Mouse (Mus musculus) kidney, postnatal 0 days (tissue): Measurements from ENCODE around the gene Nepn. TPM values are rescaled to one million over a fixed set of nuclear protein-coding genes. Genes with fewer than 3 reads are reported as not detected.

ENCODE experiments used
- ATAC-seq: fragments of 200-750 bp; cut with Nextera tagmentation; replicated peaks from 2 replicates; pipeline ENCODE4 v1.8.0; 2017; ENCODE audit warnings: low read depth, moderate number of reproducible peaks, moderate TSS enrichment, moderate library complexity; ENCODE audit not compliant: low FRiP score
- DNase-seq: peaks from one replicate; pipeline ENCODE4 v3.0.0-alpha.2; 2016; ENCODE audit warnings: low spot score
- H3K27ac ChIP-seq: fragments of 300-500 bp; sonication (generic); 2 replicates; pipeline ENCODE4 v1.5.1; 2014; ENCODE audit warnings: mild to moderate bottlenecking
- H3K27me3 ChIP-seq: fragments of 300-500 bp; sonication (generic); 2 replicates; pipeline ENCODE4 v1.6.1; 2014; ENCODE audit warnings: low read length, mixed read lengths; ENCODE audit not compliant: insufficient read depth
- H3K36me3 ChIP-seq: fragments of 300-500 bp; sonication (generic); 2 replicates; pipeline ENCODE4 v1.6.1; 2014; ENCODE audit warnings: low read length, mixed read lengths; ENCODE audit not compliant: insufficient read depth
- H3K4me1 ChIP-seq: fragments of 300-500 bp; sonication (generic); replicated peaks from 2 replicates; pipeline ENCODE4 v1.6.1; 2014; ENCODE audit warnings: antibody characterized with exemption, low read length, mixed read lengths; ENCODE audit not compliant: insufficient read depth
- H3K4me2 ChIP-seq: fragments of 300-500 bp; sonication (generic); 2 replicates; pipeline ENCODE4 v1.6.1; 2014; ENCODE audit warnings: mild to moderate bottlenecking, low read length, moderate library complexity, mixed read lengths
- H3K4me3 ChIP-seq: fragments of 300-500 bp; sonication (generic); replicated peaks from 2 replicates; pipeline ENCODE4 v1.5.1; 2014; ENCODE audit warnings: low read depth, low read length
- H3K9ac ChIP-seq: fragments of 300-500 bp; sonication (generic); 2 replicates; pipeline ENCODE4 v1.6.1; 2014; ENCODE audit warnings: low read depth, low read length
- H3K9me3 ChIP-seq: fragments of 300-500 bp; sonication (generic); replicated peaks from 2 replicates; pipeline ENCODE4 v1.6.1; 2016; ENCODE audit warnings: low read length, inconsistent platforms, mixed read lengths
- CTCF ChIP-seq: IDR thresholded peaks from 2 replicates; pipeline ENCODE4 v1.5.1; 2016; ENCODE audit warnings: antibody characterized with exemption, low read depth, mild to moderate bottlenecking, moderate library complexity
- WGBS: fragments of 180-500 bp; shearing (Covaris S2); extraction: QIAGEN DNeasy Blood & Tissue Kit; methylation state at CpG from one replicate; pipeline ENCODE4 v1.1.7; 2014; 5-methylcytosine and 5-hydroxymethylcytosine counted together
- polyA plus RNA-seq: library from polyadenylated mRNA; unstranded; fragments of >200 nt; fragmentation: Nextera tagmentation; extraction: Ambion mirVana; gene quantifications from 2 replicates; pipeline ENCODE4 v1.2.1, GENCODE M21; 2015

Gene Nepn
- polyA plus RNA-seq, 1 experiment from 2014 or later: 2.4 TPM

GRCm38 (mm10) chr10:52416458-52416857, 27.7 kb downstream of the Nepn start:
- 0 out of 2 replicates have a peak overlapping the region, but pooled peaks have one; percentile 35 for H3K9ac ChIP-seq
- H3K27ac ChIP-seq: no peak overlapping the region
- H3K4me2 ChIP-seq: peak overlapping the region; percentile 49
- ATAC-seq (no peak), DNase-seq (no peak)
- no peaks in the 10 kb centered on the region for H3K36me3 ChIP-seq
- no peaks in the 10 kb centered on the region for H3K9me3 ChIP-seq
- no peak for TF ChIP-seq CTCF
- H3K4me1 ChIP-seq: no peaks in the 10 kb centered on the region
- no peaks in the 10 kb centered on the region for H3K27me3 ChIP-seq
- peak overlapping the region; percentile 92 for H3K4me3 ChIP-seq
- WGBS: 39% methylated on average over 2 of the region's 2 CpGs

- Histone ChIP-seq H3K27ac (peak within 1 kb of the TSS; percentile 93), H3K9me3 (no peaks in the 10 kb centered on the region), H3K9ac (peak within 1 kb of the TSS; percentile 92), H3K4me1 (no peaks in the 10 kb centered on the region), H3K27me3 (no peaks in the 10 kb centered on the region), H3K36me3 (no peaks in the 10 kb centered on the region), H3K4me2 (peak within 1 kb of the TSS; percentile 72), H3K4me3 (peak within 1 kb of the TSS; percentile 92)
- peak; percentile 98 for DNase-seq
- TF ChIP-seq CTCF: peak; percentile 97
- peak; percentile 99 for ATAC-seq
- WGBS: under 1% methylated on average over 67 of the region's 79 CpGs
Observed at GRCm38 (mm10) chr10:52417299-52417997, 28.7 kb downstream of the Nepn start, which contains the start of gene Nus1. Gene Nus1 (plus strand): TSS chr10:52417547.

- H3K9ac ChIP-seq: peak overlapping the region; percentile 92
- peak overlapping the region; percentile 72 for H3K4me2 ChIP-seq
- WGBS: under 1% methylated on average over 39 of the region's 39 CpGs
- ATAC-seq (peak; percentile 46), DNase-seq (peak; percentile 40)
- H3K4me1 ChIP-seq: no peaks in the 10 kb centered on the region; the same call in 1 of the 2 replicates
- H3K27ac ChIP-seq: peak overlapping the region; percentile 93
- no peaks in the 10 kb centered on the region for H3K36me3 ChIP-seq
- H3K4me3 ChIP-seq: peak overlapping the region; percentile 92
- no peak for TF ChIP-seq CTCF
- H3K27me3 ChIP-seq: no peaks in the 10 kb centered on the region
- H3K9me3 ChIP-seq: no peaks in the 10 kb centered on the region
Observed at GRCm38 (mm10) chr10:52417998-52418860, 29.5 kb downstream of the Nepn start.

- Histone ChIP-seq H3K4me2 (peak overlapping the region; percentile 72), H3K27ac (peak overlapping the region; percentile 93; the same call in 1 of the 2 replicates), H3K9ac (peak overlapping the region; percentile 92), H3K4me1 (no peaks in the 10 kb centered on the region; the same call in 1 of the 2 replicates), H3K27me3 (no peaks in the 10 kb centered on the region), H3K36me3 (no peaks in the 10 kb centered on the region), H3K4me3 (peak overlapping the region; percentile 92), H3K9me3 (no peaks in the 10 kb centered on the region)
- 34% methylated on average over 5 of the region's 5 CpGs for WGBS
- ATAC-seq: no peak
- no peak for TF ChIP-seq CTCF
- DNase-seq: no peak
Observed at GRCm38 (mm10) chr10:52418931-52419330, 30.2 kb downstream of the Nepn start.

- Histone ChIP-seq H3K4me2 (peak overlapping the region; percentile 72), H3K9ac (peak overlapping the region; percentile 92), H3K27ac (no peak overlapping the region), H3K4me3 (peak overlapping the region; percentile 92), H3K9me3 (no peaks in the 10 kb centered on the region), H3K4me1 (no peaks in the 10 kb centered on the region; the same call in 1 of the 2 replicates), H3K36me3 (no peaks in the 10 kb centered on the region), H3K27me3 (no peaks in the 10 kb centered on the region)
- TF ChIP-seq CTCF: no peak
- DNase-seq (peak; percentile 11), ATAC-seq (no peak)
- 61% methylated on average over 4 of the region's 4 CpGs for WGBS
Observed at GRCm38 (mm10) chr10:52419402-52419801, 30.6 kb downstream of the Nepn start.

- no peak for DNase-seq
- H3K27ac ChIP-seq: no peak overlapping the region
- H3K27me3 ChIP-seq: no peaks in the 10 kb centered on the region
- ATAC-seq: no peak
- no peak overlapping the region for H3K4me2 ChIP-seq
- no peaks in the 10 kb centered on the region for H3K9me3 ChIP-seq
- no peaks in the 10 kb centered on the region; the same call in 1 of the 2 replicates for H3K4me1 ChIP-seq
- no peak overlapping the region for H3K4me3 ChIP-seq
- TF ChIP-seq CTCF: no peak
- H3K36me3 ChIP-seq: no peaks in the 10 kb centered on the region
- WGBS: 91% methylated on average over 1 of the region's 1 CpGs
- no peak overlapping the region for H3K9ac ChIP-seq
Observed at GRCm38 (mm10) chr10:52420526-52420925, 31.8 kb downstream of the Nepn start.
